Mouse (Mus musculus): Measurements from ENCODE around the gene Rcn3. TPM values are rescaled to one million over a fixed set of nuclear protein-coding genes. Genes with fewer than 3 reads are reported as not detected.
"Not testable (repeated sequence)": the region's sequence is repeated elsewhere in the genome, so short reads cannot be mapped to it uniquely, and the experiment has no call there.

The Rcn3 gene
- total RNA-seq, 2 experiments from 2014 or later, result 172 to 192 TPM

DNA sequence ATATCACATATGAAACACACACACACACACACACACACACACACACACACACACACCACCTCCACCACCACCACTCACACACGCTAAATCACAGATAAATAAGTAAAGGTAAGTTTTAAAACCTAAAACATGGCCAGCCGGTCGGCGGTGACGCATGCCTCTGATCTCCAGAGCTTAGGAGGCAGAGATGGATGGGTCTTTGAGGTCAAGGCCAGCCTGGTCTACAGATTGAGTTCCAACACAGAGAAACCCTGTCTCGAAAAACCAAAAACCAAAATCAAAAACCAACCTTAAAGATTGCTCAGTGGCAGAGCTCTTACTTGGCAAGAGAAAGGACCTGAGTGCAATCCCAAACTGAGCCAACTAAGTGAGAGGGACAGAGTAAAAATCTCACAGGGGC, 8.0 kb upstream of the Rcn3 start:
- DNase-seq (ENCODE audit: low spot score in 2 of 2), result no peak

DNA sequence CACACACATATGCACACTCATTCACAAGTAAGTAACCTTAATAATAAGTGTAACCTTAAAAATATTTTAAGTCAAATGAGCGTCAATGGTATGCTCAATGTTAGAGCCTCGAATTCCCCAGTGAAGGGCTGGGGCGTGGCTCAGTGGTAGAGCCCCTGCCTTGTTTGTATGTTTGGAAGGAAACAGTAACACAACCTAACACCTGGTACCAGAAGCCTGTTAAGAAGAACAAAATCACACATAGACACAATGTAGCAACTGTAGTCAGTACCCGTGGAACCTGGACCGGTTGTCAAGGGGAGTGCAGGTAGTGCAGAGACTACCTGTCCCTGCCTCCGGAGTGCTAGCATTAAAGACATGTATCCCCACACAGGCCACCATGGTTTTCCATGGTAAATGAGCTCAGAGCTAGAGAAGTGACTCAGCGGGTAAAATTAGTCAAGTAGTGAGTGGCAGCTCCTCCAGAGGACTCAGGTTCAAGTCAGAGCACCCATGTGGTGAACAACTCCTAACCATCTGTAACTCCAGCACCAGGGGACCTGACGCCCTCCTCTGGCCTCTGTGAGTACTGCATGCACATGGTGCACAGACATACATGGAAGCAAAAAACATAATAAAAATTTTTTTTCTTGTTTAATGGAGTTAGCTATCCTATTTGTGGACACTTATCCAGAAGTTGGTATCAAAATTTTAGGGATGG, 6.7 kb upstream of the Rcn3 start:
- no peak for DNase-seq (ENCODE audit: low spot score in 2 of 2)

DNA sequence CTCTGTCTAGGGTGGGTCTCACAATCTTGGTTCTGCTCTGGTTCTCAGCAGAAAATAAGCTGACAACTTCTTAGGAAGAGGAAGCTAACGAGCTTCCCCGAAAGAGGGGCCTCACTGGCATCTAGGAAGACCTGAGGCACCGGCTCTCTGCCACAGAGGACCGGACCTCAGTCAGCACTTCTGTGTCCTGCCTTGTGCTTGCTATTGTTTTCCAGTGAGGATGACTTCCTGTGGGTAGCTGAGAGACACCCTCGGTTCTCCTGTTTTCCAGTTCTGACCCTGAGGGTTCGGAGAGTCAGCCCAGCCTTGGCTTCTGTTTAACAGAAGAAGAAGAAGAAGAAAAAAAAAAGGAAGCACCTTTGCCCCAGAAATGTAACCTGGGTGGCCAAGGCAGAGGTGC, 5.5 kb upstream of the Rcn3 start:
- DNase-seq (ENCODE audit: low spot score in 2 of 2), result no peak

DNA sequence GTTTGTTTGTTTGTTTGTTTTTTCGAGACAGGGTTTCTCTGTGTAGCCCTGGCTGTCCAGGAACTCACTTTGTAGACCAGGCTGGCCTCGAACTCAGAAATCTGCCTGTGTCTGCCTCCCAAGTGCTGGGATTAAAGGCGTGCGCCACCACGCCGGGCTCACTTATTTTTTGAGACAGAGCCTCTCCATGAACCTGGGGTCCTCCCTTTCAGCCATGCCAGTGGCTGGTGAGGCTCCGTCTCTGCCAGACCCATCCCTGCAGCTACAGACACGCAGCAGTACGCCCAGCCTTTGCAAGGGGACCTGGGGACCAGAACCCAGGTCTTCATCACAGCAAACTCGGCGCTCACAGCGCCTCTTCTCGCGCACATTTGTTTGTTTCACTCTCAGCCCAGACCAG, 3.9 kb upstream of the Rcn3 start:
- DNase-seq (ENCODE audit: low spot score in 2 of 2), result not testable (repeated sequence)

DNA sequence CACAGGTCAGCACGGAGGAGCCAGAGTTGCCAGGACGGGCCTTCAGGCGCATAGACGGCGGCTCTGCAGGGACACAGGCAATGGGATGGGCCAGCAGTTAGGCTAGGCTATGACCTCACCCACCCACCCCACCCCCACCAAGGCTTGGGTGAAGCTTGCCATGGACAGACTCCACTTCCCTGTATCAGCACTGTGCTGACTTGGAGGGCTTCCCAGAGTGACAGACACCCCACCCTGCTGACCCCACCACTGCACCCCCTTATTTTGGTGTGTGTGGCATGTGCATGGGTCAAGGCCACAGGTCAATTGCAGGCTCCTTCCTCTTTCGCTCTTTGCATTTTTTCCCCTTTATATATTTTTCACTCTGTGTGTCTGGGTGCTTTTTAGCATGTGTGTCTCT, 3.3 kb upstream of the Rcn3 start:
- DNase-seq (ENCODE audit: low spot score in 2 of 2), result no peak

DNA sequence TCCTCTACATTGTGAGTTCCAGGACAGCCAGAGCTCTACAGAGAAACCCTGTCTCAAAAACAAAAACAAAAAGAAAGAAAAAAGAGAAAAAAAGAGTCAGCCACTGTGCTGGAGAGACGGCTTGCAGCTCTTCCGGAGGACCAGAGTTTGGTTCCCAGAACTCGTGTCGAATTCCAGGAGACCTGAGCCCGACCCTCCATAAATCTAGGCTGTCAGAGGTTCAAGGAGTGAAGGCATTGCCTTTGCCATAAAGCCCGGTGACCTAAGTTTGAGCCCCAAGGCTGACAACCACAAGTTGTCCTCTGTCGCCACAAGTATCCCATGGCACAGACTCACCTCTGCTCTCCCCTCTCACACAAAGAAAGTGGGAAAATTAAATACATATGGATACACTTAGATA, 2.1 kb upstream of the Rcn3 start:
- no peak for DNase-seq (ENCODE audit: low spot score in 2 of 2)

DNA sequence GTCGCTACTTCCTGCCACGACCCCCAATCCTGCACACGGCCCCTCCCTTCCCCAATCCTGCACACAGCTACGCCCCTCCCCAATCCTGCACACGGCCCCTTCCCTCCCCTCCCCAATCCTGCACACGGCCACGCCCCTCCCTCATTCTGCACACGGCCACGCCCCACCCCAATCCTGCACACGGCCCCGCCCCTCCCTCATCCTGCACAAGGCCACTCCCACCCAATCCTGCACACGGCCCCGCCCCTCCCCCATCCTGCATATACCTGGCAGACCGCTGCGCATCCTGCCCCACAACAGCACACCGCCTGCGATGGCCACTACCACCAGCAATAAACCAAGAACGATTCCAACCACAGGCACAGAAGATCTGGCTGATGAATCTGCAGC, 1.5 kb upstream of the Rcn3 start:
- no peak for DNase-seq (ENCODE audit: low spot score in 2 of 2)

DNA sequence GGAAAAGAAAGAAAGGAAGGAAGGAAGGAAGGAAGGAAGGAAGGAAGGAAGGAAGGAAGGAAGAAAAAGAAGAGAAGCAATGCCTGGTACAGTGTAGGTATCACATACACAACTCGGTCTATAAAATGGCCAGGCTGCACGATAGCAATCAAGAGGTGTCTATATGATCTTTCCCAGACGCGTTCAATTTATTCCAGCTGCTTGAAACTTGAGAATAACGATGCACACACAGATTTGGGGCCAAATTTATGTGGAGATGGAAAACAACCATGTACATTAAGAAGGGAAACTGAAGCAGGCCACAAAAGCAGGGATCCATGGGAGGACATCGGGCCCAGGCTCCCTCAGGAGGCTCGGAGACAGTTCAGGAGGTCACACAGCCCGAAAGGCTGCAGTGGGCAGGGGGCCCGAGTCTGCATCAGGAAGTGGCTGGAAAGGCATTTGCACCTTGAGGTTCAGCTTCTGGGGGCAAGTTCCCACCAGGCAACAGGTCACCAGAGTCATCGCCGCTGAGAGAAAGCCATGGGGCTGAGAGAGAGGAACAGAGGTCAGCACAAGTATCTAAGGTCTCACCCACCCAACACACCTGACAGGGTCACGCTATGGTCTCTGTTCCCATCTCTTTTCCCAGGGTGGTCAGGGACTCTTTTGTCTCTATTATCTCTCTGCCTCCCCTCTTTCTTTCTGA, 951 bp upstream of the Rcn3 start:
- no peak for DNase-seq (ENCODE audit: low spot score in 2 of 2)

DNA sequence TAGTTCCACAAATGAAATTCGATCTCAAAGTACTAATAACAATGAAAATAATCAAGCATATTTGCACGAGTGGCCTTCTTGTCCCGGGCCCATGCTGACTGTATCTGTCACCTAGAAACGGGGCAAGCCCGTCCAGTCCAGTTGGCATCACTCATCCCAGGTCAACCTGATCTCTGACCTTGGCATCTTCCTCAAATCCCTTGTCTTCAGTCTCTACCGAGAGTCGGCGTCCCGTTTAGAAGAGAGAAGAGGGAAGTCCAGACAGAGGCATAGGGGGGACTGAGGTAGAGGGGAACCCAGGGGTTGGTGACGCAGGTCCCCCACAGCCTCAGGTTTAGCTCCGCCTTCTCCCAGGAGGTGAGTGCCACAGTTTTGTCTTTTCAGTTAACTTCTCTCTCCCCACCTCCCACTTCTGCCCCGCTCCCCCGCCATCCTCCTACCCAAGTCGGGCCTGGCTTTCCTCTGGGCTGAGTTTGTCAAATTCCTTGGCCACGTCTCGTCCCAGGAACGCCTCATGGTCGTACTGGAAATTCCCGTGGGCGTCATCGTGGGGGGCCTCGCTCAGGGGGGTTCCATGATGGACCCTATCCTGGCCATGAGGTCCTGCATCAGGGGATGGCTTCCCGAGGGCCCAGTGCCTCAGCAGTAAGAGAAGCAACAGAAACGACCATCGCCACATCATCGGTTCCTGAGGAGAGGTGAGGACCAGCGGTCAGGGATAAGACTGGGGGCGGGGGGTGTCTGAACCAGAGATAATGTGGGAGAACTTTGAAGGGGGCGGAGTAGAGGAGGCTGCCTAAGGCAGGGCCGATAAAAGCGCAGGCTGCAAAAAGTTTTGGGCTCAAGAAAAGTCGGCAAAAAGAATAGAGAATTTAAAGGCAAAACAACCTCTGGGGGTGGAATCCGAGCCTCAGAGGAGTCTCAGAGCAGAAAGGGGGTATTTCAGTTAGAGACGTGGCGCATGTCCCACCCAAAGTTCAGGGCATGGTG, 725 bp downstream of the Rcn3 start:
- DNase-seq (ENCODE audit: low spot score in 2 of 2), result peak in 1 of 2 experiments; percentile 55

DNA sequence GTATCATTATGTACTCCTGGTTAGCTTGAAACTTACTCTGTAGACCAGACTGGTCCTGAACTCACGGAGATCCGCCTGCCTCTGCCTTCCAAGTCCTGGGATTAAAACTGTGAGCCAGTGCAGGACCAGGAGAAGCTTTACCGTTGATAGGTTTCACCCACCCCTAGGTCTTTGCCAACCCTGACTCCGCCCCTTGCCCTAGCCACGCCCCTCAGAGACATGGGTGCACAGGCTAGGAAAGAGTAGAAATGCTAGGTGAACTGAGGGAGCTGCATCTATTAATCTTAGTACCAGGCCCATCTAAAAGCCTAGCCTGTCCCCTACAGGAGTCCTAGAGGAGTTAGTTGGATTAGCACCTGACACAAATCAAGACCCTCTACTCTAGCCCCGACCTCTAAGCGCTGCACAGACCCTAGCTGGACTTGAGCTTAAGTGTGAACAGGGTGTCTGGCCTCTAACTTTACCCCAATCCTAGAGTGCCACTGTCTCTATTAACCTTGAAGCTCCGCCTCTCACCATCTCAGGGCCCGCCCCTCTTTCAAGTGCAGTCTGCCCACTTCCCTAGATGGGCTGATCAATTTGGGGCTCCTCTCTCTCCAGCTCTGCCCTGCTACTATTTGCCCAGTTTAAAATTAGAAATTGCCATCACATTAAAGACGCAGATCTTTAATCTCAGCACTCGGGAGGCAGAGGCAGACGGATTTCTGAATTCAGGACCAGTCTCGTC, 1.6 kb downstream of the Rcn3 start:
- no peak for DNase-seq (ENCODE audit: low spot score in 2 of 2)

DNA sequence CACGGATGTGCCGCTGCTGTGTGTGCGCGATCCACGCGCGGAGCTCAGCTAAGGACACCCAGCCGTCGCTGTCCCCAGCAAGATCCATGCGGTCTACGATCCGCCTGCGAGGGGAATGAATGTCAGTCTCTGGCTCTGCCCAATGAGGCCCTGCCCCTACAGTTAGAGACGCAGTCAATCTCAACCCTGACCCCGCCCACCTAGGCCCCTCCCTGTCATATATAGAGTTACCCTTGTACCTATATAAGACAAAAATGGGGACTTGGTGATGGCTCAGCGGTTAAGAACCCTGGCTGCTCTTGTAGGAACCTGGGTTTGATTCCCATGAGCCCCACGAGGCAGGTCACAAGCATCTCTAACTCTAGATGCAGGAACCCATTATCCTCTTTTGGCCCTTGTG, 3.4 kb downstream of the Rcn3 start:
- DNase-seq (ENCODE audit: low spot score in 2 of 2), result no peak

DNA sequence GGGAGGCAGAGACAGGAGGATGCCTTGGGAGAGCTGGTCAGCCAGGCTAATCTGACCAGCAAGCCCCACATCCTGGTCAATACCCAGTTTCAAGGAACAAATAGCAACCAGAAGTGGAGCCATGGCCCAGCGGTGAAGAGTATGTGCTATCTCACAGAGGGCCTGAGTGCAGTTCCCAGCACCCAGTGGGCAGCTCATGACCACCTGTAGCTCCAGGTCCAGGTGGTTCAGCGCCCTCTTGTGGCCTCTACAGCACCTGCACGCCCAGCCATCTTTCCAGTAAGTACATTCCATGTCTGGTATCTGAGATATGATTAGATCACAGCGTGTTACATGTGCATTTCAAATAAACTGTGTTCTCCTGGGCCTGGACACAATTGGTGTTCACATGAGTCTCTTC, 5.9 kb downstream of the Rcn3 start:
- DNase-seq (ENCODE audit: low spot score in 2 of 2), result no peak

DNA sequence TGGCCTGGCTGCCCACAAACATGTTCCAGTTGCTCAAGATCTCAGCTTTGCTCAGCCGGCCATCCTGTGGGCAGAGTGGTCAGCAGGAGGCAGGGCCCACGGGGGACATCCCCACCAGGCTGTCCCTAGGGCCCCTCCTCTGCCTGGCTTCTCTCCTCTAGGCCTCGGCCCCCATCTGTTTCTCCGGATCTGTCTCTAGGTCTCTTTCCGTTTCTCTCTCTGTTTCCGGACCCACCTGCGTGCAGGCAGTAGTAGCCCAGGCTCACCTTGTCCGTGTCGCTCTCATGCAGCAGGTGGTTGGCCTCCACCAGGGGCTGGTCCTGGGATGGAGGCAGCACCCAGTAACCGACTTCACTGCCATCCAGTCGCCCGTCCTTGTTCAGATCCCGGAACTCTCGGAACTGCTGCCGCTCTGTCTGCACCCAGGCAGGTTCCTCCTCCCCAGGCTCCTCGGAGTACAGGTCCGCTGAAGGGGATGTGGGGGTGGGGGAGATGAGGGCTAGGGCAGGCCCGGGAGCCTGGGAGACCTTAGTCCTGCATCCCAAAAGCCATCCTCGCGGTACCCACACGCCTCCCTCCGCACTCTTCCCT, 8.6 kb downstream of the Rcn3 start:
- no peak for DNase-seq (ENCODE audit: low spot score in 2 of 2)

DNA sequence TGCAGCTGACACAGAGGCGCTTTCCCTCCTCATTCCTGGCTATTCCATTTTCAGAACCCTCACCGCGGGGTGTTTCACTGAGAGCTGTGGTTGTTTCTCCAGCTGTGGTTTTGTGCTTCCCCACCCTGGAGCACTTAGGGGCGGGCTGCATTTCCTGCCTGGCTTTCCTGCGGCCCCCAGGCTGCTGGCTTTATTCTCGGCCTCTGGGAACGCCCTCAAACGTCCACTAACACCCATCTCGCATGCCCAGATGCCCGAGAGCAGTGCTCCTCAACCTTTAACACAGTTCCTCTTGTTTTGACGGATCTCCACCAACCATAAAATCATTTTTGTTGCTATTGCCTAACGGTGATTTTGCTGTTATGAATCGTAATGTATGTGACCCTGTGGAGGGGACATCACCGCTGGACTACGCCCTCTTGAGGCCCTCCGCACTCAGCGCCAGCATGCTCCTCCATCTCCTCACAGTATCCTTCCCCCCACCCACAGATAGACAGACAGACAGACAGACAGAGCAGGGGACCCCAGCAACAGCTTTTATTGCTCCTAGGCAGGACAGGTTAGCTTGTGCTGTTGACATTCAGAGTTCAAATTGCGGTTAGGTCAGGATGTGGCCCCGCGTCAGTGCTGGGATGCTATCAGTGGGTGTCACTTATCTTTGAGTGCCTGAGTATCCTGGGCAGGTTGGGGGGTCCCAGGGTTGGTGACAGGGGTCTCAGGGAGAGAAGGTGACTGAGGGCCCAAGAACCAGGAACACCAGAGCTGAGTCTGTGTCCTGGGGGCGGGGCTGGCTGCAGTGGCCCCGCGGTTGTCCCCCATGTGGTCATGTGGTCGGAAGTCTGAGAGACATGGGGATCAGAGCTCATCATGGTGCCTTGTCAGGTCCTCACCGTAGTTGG, 9.4 kb downstream of the Rcn3 start:
- peak in 1 of 2 experiments; percentile 48 for DNase-seq (ENCODE audit: low spot score in 2 of 2)

DNA sequence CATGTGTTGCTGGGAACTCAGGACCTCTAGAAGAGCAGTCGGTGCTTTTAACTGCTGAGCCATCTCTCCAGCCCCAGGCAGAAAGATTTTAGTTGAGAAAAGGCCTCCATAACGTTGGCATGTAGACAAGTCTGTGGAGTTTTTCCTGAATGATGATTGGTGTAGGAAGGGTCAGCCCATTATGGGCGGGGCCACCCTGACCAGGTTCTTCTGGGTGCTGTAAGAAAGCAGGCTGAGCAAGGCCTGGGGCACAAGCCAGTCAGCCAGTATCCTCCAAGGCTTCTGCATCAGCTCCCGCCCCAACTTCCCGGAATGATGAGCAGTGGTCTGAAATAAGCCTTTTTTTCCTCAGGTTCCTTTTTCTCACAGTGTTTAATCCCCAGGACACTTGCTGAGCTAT, 11.0 kb downstream of the Rcn3 start:
- DNase-seq (ENCODE audit: low spot score in 2 of 2), result no peak

DNA sequence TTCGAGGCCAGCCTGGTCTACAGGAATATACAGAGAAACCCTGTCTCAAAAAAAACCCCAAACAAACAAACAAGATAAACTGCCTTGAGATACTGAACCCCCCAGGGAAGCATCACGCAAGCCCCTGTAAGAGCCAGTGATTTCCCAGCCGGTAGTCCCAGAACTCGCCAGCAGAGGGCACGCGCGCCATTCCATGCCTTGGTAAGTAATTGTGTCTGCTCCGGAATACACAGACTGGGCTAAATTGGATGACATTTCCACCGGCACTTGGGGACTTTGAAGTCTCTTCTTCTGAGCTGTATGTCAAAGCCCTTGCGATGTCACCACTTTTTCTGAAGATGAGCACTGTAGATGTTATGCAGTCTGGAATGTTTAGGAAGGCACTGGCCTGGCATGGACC, 12.2 kb downstream of the Rcn3 start:
- DNase-seq (ENCODE audit: low spot score in 2 of 2), result peak; percentile 84 to 89

DNA sequence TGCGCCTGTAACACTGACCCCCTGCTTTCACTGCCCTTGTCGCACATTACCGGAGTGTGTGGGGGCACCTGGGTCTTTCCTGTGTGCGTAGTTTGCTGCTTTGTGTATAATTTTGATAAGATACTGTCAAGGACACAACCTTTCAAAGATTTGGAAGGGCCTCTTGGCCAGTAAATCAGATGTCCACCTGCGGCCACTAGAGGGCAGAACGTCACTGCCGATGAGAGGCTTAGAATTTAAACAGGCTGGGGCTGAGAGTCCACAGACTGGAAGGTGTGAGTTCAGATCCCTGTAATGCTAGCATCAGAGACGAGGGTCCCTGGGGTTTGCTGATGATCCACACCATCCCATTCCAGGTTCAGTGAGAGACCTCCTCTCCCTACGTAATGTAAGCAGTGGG, 13.5 kb downstream of the Rcn3 start:
- peak in 1 of 2 experiments; percentile 79 for DNase-seq (ENCODE audit: low spot score in 2 of 2)

DNA sequence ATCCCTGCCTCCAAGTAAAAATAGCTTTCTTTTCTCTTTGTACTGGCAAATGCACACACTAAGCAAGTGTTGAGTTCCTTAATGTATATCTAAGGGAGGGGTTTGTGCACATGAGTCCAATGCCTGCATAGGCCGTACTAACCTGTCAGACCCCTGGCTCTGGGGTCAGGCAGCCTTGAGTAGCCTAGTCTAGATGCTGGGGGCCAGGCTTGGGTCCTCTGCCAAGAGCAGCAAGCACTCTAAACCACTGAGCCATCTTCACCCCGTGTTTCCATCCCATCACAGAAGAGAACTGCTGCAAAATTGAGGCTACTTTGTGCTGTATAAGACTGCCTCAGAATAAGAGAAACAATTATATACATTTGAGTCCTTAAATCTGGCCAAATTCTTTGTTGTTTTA, 14.2 kb downstream of the Rcn3 start:
- DNase-seq (ENCODE audit: low spot score in 2 of 2), result no peak

DNA sequence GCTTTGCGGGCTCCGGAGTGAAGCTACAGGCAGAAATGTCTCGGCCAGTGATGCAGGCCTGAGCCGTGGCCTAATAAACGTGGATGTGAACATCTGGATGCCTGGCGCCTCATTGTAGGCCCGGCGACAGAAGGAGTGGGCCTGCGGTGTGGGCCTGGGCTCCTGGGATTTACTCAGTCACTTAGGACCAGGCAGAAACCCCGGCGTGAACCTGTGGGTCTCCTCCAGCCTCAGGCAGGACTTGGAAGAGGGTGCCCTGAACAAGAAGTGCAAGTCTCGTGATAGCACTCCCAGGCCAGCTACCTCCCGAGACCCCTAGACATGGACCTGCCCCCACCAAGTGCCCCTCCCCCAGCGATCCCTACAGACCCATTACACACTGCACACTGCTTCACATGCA, 14.7 kb downstream of the Rcn3 start:
- no peak for DNase-seq (ENCODE audit: low spot score in 2 of 2)

DNA sequence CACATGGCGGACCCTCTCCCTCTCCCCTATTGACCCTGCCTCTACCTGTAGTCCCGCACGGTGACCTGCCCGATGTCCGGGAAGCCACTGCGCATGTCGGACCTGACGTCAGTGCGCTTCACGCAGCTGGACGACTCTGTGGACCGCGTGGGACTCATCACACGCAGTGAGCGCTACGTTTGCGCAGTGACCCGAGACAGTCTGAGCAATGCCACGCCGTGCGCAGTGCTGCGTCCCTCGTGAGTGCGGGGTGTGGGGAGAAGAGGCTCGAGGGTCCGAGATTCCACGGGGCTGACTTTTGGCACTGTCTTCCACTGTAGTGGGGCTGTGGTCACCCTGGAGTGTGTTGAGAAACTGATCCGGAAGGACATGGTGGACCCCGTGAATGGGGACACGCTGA, 15.5 kb downstream of the Rcn3 start:
- no peak for DNase-seq (ENCODE audit: low spot score in 2 of 2)
